Mouse (Mus musculus): ENCODE measurements at regions not wholly inside any gene's neighbourhood (a gene's known extent, or its start where the extent isn't known, plus 50 kb on each side); places are given as distances from the start of the nearest gene placed in this dataset.
"Not testable (repeated sequence)": the region's sequence is repeated elsewhere in the genome, so short reads cannot be mapped to it uniquely, and the experiment has no call there.

DNA sequence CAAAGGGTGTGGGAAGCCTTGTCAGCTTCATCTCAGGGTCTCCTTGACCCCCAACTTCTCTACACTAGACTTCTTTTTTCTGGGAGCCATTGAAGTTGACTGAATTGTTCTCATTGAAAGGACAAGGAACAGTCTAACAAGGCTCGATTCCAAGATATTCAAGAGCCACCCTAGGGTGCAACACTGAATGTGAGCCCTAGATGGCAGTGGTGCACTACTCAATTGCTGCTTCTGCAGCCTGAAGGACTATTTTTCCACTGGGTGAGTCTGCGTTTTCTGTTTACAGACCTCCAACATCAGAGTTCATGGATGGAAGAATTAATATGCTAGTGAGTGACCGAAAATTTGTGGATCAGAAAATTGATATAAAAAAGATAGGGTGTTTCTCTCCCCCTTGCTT lies 161.5 kb downstream of the Hpcal1 start:
- peak; percentile 66 to 68 for DNase-seq (ENCODE audit: low spot score in 2 of 2)

GRCm38 (mm10) chr12:17872491-17872890 lies 181.8 kb downstream of the Hpcal1 start:
- not testable (repeated sequence) for DNase-seq (ENCODE audit: low spot score in 2 of 2)

DNA sequence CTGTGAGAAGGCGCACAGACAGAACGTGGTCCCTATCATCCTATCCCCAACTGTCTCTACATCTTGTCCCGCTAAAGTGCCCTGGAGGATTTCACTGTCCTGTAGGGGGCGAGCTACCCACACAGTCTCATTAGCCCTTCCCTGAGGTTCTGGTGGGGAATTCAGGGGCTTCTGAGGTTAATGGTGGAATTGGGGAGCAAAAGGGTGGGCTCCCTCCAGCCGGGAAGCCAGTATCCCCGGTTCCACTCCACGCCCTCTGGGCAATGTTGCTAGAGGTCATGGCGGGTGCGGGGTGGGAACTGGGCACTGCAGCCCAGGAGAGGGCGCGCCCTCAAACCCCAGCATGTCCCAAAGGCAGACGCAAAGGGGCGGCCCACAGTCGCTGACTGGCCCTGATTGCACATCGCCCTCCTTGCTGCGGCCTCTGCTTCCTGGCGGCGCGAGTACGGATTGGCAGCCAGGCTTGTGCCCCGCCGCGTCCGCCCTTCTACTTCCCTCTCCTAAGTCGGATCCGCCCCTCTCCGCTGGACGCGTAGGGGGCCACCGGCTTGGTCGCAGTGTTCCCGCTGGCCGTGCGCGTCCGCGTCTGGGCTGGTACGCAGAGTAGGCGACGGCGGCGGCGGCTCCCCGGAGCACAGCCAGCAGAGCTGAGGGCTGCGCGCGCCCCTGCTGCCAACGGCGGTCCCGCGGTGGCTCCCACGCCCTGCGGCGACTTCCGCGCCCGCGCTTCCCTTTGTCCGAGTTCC lies 190.9 kb downstream of the Hpcal1 start:
- DNase-seq (ENCODE audit: low spot score in 2 of 2) = peak; percentile 77 to 80

DNA sequence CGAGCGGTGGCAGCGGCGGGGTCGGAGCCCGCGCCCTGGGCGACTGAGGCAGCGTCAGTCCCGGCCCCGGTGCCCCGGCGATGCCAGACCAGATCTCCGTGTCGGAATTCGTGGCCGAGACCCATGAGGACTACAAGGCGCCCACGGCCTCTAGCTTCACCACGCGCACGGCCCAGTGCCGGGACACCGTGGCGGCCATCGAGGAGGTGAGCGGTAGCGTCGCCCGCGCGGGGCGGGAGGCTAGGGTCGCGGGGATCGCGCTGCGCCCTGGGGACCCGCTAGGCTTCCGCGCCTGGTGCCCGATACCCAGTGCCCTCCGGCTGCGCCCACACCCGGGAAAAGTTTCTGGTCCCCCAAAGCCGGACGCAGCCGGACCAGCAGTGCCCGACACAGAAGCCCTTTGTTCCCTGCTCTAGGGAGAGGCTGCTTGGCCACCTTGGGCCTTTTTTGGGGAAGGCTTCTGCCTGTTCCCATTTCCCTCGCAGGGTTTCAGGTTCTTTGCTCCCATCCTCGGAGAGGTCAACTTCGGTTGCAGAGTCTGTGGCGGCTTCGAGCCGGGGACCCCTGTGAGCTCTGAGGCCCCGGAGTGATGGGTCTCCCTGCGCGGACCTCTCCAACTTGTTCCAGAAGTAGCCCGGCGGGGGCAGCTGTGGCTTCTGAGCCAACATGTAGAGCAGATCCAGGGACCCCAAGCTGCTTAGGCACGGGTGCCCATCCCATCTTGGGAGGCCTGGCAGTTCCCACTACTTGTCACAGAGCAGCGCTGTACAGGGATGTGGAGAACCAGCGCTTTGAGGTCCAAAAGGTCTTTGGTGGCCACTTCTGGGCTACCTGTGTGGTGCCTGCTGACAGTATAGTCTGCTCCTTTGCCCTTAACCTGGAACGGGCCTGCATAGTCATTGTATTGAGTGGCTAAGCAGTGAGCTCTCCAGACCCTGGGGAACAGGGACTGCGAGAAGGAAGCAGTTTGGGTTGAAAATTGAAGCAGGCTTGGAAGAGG lies 191.8 kb downstream of the Hpcal1 start:
- peak in 1 of 2 experiments; percentile 5 for DNase-seq (ENCODE audit: low spot score in 2 of 2)

- not testable (repeated sequence) for DNase-seq (ENCODE audit: low spot score in 2 of 2)
These were observed 201.1 kb downstream of the Hpcal1 start for GRCm38 (mm10) chr12:17891663-17892310.

GRCm38 (mm10) chr12:17913058-17913457 lies 222.4 kb downstream of the Hpcal1 start:
- DNase-seq (ENCODE audit: low spot score in 2 of 2) = not testable (repeated sequence)

Measured in adrenal gland, adult 18-20 months (tissue).